Mouse (Mus musculus) WW6 (cell line): Measurements from ENCODE around the gene Scin.
A peak's percentile ranks its signal among the peaks of the same experiment; 100 is the strongest.
"Not testable (repeated sequence)": the region's sequence is repeated elsewhere in the genome, so short reads cannot be mapped to it uniquely, and the experiment has no call there.

Experiments
- DNase-seq: peaks from one replicate; pipeline ENCODE4 v3.0.0-alpha.2; 2013; ENCODE audit warnings: low read depth, low spot score

Scin gene

DNA sequence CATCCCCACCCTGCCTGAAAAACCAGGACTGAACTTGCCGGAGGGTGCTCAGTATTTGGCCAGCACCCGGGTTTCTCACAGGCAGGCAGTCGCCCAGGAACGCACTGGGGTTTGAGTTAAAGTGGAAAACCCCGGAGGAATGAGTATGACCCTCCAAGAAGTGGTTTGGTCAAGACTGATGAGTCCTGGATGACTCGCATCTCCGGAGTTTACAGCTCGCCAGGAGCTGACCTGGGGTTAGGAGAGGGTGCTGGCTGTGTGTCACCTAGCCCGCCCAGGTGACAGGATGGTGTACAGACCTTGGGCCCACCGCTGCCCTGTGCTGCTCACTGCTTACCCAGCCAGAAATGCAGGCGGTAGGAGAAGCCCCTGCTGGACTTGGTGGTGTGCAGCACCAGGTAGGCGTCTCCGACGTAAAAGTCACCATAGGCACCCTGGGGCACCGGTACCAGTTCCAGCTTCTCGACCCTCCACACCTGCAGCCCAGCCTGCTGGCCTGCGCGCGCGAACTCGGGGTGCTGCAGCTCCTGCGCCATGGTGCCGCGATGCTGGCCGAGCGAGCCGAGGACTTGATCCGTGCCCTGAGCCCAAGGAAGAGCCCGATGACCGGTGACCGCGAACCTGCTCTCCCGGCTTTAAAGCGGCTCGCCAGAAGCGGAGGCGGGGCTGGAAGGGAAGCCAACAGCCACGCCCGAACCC, at the start of gene Scin:
TSS of gene Scin (minus strand) at position 656 of the 699 bp plus-strand sequence.
- DNase-seq = peak; percentile 11

DNA sequence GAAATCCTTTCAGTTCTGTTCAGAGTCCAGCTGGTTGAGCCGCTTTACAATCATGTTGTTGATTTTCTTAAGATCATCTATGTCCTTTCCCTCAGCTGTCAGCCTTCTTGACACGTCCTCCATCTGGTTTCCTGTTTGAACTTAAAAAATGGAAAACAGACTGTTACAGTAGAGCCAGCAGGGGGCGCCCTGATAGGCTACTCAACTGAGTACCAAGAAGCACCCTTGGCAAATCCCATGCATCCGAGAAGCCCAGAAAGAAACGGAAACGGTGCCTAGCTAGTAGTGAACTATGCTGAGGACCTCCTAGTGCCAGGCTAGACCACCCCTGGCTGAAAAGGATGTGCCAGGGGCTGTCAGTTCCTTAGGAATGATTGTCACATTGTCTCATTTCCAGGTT, 43.1 kb upstream of the Scin start:
- DNase-seq = no peak

DNA sequence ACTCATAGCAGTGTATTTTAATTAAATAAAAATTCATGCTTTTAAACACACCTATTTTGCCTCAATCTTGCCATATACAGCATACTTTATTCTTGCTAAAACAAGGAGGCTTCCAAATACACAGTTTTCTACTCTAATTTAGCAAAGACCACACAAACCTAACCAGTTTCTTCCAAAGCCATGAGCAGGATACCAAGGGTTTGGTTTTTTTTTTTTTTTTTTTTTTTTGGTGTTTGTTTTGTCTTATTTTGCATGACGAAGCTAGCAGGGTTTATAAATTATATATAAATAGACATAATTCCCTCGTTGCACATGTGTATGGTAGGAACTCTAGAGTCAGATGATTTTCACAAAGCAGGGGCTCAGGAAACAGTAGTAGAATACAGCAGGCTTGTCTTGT, 42.1 kb upstream of the Scin start:
- DNase-seq = no peak

DNA sequence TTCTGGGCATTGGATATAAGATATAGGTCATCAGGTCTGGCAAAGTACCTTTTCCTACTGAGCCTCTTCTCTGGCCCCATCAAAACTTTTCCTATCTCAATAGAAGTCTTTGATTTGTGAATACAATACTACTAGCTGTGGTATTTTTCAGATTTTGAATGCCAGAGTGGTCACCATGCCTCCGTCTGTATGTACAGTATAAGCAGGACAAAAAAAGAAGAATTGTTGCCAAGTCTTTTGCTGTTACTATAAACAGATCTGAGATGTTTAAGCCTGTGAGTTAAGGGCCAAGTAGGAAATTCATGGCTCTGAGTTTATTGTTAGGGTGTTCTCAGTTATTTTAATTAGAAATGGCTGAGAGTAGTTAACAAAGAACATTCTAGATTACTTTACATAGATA, 41.1 kb upstream of the Scin start:
- not testable (repeated sequence) for DNase-seq

DNA sequence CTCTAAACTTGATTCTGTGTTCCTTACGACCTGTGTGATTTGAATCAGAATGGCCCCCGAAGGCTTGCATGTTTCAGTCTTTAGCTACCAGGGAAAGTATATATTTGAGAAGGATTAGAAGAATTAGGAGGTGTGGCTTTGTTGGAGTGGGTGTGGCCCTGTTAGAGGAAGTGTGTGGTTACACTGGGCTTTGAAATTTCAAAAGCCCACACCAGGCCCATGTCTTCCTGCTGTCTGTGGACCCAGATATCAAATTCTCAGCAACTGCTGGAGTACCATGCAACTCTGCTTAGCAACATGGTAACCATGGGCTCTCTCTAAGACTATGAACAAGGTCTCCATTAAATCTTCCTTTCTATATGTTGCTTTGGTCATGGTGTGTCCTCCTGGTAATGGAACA, 37.6 kb upstream of the Scin start:
- DNase-seq = no peak

DNA sequence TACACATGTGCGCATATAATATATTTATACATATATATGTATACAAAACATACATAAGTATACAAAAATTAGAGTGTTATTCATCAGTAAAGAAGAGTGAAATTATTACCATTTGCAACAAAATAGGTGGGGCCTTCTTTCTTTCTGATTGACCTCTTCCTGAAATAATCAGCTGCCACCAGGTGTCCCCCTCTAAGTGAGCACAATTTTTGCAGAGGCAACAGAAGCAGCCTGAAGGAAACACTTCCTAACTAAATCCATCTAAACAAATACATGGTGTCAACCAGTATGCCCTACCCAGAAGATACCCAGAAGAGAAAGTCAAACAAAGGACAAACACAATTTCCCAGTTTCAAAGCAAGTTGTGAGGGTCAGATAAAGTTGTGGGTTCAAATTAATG, 35.6 kb upstream of the Scin start:
- DNase-seq = no peak

DNA sequence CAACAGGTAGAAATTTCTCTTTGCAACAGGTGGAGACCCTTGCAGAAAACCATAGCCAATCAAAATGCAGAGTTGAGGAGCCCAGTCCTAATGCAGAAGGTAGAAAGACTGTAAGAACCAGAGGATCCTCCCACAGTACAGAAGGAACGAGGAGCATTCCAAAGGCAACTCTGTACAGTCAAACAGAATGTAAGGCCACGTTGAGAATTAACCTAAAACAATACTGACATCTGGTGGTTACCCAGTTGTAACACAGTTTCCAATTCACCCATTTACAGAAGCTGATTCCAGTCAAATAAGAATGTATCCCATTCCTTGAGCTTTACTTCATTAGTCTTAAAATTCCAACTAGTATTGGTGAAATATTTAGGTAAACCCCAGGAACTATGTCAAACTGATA, 30.6 kb upstream of the Scin start:
- DNase-seq = peak; percentile 3

DNA sequence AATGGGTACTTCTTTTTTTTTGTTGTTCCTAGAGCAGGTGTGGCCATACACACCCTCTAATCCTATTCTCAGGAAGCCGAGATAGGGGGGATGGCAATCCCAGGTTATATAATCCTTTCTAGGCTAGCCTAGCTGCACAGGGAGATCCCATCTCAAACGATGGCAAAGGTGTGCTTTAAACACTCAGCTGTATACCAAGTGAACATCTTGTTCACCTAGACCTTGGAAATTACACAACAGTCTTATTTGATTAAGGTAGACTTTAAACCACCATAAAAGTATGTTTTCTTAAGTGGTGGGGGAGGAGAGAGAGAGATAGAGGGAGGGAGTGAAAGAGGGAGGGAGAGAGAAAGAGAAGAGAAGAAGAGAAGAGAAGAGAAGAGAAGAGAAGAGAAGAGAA, 26.7 kb upstream of the Scin start:
- no peak for DNase-seq

DNA sequence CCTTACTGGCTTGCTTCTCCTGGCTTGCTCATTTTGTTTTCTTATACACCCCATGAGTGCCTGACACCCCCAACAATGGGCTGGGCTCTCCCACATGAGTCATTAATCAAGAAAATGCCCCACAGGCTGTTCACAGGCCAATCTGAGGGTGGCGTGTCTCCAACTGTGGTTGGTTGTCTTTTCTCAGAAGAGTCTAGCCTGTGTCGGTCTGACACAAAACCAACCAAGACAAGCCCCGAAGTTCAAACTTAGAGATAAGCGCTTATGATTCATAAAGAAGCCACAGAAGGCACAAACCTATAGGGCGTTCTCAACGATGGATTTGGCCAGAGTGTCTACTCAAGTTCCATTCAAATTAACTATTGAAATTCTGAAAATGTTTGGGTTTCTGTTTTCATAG, 20.2 kb upstream of the Scin start:
- no peak for DNase-seq

DNA sequence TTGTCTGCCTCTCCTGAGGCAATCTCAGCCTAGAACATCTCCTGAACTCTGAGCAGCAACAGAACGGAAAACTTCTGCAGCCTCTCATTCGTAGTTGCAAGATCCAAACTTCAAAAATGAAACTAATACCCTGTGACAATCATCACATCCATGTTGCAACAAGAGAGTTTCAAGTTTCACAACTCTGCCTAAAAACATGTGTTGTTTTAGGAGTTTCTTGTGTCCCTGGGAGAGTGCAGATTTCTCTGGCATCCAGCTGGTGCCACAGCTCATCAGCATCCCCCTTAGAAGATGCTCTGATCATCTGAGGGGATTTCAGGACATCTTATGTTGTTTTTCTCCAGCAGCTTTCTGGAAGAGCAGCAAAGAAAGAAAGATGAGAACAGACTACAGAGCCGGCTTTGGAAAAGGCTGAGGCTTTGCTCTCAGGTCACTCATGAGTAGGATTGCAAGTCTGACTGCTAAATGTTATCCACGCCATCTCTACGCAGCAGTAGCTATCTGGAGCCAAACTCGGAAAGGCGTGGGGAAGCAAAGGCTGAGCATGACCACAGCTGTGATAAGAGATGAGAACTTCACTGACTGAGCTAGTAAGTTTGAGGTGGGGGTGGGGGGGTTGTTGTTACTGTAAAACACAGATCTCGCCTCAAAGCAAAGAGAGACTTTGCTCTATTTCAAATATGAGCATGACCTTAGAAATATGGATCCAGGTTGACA, 18.5 kb upstream of the Scin start:
- no peak for DNase-seq

DNA sequence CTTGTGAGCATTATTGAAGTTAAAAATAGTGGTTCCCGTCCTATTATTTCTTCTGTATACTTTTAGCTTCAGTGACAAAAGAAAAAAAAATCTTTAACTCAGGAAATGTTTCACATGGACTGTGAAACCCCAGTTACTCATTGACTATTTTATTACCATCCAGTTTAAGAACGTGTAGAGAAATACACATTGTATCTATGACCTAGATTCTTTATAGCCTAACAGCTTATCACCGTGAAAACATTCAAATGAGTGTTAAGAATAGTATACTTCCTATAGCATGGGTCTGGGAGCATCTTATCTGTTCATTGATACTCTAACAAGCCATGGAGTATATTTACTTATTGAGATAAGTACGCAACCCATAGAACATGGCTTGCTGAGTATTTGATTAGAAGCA, 13.3 kb upstream of the Scin start:
- no peak for DNase-seq

DNA sequence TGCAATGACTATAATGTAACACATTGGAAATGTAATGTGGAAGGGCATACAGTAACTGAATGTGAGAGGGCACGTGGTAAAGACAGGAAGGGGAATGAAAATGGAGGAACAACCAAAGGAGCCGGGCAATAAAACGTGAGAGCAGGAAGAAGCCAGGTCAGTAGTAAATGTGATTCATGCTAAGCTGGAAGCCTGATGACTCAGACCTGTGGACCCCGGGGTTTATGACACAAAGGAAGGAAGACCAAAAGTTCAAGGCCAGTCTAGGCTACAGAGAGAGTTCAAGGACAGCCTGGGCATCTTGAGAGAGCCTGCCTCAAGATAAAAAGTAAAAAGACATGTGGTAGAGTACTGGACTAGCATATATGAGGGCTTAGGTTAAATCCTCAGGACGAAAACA, 12.5 kb upstream of the Scin start:
- no peak for DNase-seq

DNA sequence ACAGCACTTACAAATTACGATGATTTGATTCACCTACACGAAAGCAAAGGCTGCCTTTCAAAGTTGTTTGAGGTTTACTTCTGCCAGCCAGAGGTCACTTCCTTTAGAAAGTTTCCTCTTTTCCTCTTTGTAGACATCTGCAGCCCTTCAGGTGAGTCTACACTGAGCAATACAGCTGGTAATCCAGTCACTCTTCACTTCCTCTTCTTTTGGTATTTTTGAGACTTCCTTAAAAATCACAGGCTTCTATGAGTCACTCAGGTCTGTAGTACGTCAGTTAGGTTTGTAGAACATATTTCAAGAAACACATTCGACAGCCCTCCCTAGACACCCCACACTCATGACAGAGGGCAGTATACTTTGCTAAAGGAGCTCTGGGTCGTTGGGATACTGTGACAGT, 6.7 kb upstream of the Scin start:
- DNase-seq = no peak

DNA sequence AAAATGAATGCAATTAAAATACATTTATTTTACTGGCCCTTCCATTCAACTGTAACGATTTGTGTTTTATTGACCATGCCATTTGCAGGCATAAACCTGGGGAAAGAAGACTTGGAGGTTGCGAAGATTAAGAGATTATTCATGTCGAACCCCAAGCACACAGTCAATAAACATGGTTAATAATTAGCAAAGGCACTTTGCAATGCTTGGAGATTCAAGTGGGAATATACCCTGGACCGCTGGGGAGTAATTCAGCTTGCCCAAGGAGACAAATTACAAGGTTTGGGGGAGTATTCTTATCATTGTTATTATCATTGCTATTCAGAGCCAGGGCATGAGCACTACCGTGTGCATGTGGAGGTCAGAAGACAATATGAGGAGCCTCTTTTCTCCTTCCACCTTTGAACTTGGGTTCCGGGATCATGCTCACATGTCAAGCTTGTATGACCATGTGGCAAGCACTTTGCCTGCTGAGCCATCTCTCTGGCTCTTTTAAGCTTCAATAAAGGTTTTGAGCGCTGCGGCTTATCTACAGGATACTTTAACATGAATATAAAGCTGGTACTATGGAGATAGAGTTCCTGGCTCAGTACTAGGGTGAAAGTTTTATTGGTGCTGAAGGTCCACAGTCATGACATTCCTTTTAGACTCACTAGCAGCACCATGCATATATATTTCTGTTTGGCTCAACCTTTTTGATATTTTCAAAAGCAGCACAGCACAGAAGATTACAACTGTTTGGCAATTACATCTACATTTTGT, 5.6 kb upstream of the Scin start:
- no peak for DNase-seq

DNA sequence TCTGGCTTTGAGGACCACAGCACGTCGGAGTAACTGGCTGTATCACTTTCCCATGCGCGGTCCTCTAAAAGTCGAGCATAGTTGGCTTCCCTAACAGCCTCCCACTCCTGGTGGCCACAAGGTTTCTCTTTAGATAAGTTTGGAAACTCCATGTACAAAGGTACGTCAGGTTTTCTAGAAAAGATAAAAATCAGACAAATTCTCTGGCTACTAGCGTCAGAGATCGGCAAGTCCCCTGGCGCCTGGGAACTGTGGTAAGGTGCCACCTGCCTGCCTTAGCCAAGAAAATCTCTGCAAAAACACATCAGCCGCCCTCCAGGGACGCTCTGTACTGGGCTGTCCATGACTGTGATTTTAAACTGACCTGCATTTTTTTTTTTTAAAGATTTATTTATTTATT, 501 bp upstream of the Scin start:
- DNase-seq = no peak

DNA sequence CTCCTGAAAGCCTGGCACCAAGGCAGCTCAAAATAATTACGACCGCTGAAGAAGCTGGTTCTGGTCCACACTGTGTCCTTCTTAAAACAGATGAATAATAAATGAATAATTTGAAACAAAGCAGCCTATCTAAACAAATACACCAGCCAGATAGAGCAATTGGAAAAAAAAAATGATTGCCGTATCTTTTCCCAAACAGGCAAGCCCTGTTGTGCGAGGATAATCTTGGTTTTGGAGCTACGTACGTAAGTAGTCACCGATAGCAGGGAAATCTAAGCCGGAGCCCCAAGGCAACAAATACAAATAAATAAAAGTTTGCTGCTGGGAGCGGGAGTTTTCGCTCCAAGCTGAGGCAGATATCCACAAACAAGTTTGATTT, 845 bp downstream of the Scin start:
- DNase-seq = no peak

DNA sequence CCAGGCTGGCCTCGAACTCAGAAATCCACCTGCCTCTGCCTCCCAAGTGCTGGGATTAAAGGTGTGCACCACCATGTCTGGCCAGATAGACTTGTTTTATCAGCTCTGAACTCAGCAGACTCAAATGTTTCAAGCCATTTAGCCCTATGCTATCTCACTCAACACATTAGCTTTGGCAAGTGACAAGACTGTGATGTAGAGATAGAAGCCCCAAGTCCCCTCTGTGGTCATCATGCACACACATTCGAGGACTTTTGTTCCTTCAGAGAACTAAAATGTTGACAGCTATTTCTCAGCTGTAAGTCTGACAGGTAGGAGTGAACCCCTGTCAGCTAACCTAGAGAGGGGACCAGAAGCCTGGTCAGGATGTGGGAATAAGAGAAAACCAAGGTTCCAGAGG, 15.2 kb downstream of the Scin start:
- DNase-seq = no peak

DNA sequence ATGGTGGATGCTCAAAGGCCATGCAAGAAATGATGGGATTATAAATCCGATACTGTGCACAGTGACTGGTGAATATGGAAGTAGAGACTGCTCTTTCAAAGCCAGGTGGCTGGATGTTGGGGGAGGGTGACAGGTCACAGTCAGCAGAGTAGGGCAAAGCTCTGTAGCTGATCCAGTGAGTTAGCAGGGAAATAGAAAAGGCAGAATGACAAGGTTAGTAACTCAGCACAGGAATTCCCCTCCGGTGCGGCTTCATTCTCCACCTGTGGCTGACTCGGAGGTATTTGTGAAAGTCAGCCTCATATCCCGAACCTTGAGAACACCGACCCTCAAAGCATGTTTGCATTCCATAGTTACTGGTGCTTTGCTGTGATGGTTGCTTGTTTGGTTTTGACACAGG, 17.0 kb downstream of the Scin start:
- no peak for DNase-seq

DNA sequence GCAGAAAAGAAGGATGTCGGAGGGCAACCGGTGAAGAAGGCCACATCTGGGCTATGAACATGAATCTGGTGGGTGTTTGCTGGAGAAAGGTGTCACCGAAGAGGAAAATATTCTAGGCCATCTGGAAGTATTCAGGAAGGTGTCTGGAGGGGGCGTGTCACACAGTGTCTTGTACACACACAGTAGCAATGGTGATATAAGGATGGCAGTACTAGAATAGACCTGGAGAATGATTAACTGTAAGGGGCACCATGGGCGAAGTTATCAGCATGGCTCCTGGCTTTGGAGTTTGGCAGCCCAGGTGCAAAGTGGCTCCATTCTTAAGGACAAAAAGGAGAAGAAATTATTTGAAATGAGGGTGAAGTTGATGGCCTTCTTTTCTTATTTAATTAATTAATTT, 17.8 kb downstream of the Scin start:
- DNase-seq = no peak

DNA sequence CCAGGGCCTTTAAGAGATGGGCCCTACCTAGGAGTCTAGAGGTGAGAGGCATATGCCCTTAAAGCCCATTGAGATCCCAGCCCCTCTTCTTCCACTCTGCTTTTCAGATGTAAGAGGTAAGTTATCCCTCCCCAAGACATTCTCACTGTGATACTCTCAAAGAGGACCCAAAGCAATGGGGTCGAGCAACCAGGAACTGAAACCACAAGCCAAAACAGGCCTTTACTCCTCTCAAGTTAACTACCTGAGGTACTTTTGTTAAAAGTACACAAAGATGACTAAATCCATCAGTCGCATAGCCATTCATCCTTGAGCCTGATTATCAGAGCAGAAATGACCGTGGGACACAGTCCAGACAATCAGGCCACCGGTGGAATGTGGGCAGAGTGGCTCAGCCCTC, 19.1 kb downstream of the Scin start:
- no peak for DNase-seq

DNA sequence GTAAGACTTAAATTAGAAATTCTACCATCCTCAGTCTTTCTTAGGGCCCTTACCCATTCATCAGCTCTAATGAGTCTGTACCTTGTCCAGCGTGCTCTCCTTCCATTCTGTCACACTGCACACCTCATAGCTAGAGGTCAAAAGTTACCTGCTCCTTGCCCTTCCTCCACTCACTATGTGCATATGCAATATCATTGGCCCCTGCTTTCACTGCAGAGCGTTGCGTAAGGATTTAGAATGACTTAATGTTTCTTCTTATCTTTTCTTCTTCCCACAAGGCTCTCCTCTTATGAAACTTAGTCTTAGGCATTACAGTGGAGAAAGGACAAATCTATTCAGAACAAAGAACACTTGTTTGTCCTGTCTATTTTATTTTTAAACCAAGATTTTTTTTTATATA, 20.0 kb downstream of the Scin start:
- DNase-seq = no peak

DNA sequence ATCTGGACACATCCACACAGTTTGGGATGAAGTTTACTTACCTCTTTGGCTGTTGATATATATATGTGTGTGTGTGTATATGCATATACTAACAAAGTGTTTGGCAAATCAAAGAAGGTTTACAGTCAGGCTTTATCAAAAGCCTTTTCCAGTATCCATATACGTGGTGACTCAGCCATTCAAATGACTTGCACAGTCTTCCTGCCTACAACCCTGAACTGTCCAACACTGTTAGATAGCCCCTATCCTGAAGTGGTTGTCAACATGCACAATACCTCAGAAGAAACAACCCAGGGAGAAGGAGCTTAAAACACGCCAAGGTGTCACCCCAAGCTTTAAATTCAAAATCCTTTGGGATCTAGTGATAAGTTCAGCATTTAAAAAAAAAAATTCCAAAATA, 20.4 kb downstream of the Scin start:
- no peak for DNase-seq

DNA sequence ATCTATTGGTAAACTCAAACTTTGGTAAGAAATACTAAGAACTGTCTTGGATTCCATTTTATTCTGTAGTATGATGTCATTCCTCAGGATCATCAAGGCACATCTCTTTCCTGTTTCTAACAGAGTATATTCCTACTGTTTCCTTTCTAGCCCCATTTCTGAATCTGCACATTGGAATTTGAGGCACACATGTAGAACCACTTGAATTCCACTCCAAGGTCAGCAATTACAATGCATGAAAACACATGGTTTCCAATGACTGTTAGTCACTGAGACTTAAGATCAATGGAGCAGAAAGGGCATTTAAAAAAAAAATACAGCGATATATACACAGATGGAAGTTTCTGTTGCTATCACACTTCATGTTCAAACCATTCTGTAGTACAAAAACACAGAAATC, 24.8 kb downstream of the Scin start:
- no peak for DNase-seq
